Mouse (Mus musculus): ENCODE results near the gene Meltf. TPM values are rescaled to one million over a fixed set of nuclear protein-coding genes. Genes with fewer than 3 reads are reported as not detected.
A peak's percentile ranks its signal among the peaks of the same experiment; 100 is the strongest.

Gene Meltf
- polyA plus RNA-seq, 1 experiment from 2014 or later: not detected

- Histone ChIP-seq H3K4me2 (ENCODE audit: low read length) (peak overlapping the region; percentile 68), H3K9ac (ENCODE audit: low read length) (peak overlapping the region; percentile 59), H3K27ac (replicated peaks in 1 of 2; ENCODE audit: control insufficient read depth in 1 of 2, insufficient read depth in 1 of 2, low read depth in 2 of 2, low read length in 2 of 2) (no peak overlapping the region), H3K9me3 (ENCODE audit: control insufficient read depth, low read length) (peaks cover 6% of the 10 kb centered on the region; the same call in 1 of the 2 replicates), H3K4me3 (ENCODE audit: control insufficient read depth in 1 of 2, insufficient read depth in 1 of 2, low read depth in 1 of 2, low read length in 2 of 2) (peak overlapping the region; percentile 22 to 23), H3K27me3 (ENCODE audit: control insufficient read depth, insufficient read depth, low read length) (no peaks in the 10 kb centered on the region), H3K36me3 (ENCODE audit: control insufficient read depth, insufficient read depth, low read length) (no peaks in the 10 kb centered on the region), H3K4me1 (ENCODE audit: control insufficient read depth in 2 of 2, insufficient read depth in 2 of 2, low read length in 2 of 2) (peaks cover 0 to 12% of the 10 kb centered on the region in 2 experiments; a peak in 3 of 4 replicates)
- 12% methylated on average over 29 of the region's 29 CpGs for WGBS
- peak; percentile 46; the same call in 1 of the 2 replicates for ATAC-seq (ENCODE audit: insufficient number of reproducible peaks, insufficient read depth, low FRiP score, low read depth)
Observed at GRCm38 (mm10) chr16:31896971-31897774, 18.6 kb downstream of the Meltf start.

- Histone ChIP-seq H3K4me3 (ENCODE audit: control insufficient read depth in 1 of 2, insufficient read depth in 1 of 2, low read depth in 1 of 2, low read length in 2 of 2) (no peak overlapping the region), H3K36me3 (ENCODE audit: control insufficient read depth, insufficient read depth, low read length) (no peaks in the 10 kb centered on the region), H3K27ac (replicated peaks in 1 of 2; ENCODE audit: control insufficient read depth in 1 of 2, insufficient read depth in 1 of 2, low read depth in 2 of 2, low read length in 2 of 2) (no peak overlapping the region), H3K9me3 (ENCODE audit: control insufficient read depth, low read length) (peaks cover 6% of the 10 kb centered on the region; the same call in 1 of the 2 replicates), H3K4me1 (ENCODE audit: control insufficient read depth in 2 of 2, insufficient read depth in 2 of 2, low read length in 2 of 2) (peaks cover 0 to 8% of the 10 kb centered on the region in 2 experiments; a peak in 1 of 4 replicates), H3K9ac (ENCODE audit: low read length) (no peak overlapping the region), H3K4me2 (ENCODE audit: low read length) (no peak overlapping the region), H3K27me3 (ENCODE audit: control insufficient read depth, insufficient read depth, low read length) (no peaks in the 10 kb centered on the region)
- no peak for ATAC-seq (ENCODE audit: insufficient number of reproducible peaks, insufficient read depth, low FRiP score, low read depth)
- 75% methylated on average over 18 of the region's 18 CpGs for WGBS
Observed at GRCm38 (mm10) chr16:31898546-31899326, 20.1 kb downstream of the Meltf start.

GRCm38 (mm10) chr16:31901886-31902285 is 23.3 kb downstream of the Meltf start:
- no peak overlapping the region for H3K27ac ChIP-seq (replicated peaks in 1 of 2; ENCODE audit: control insufficient read depth in 1 of 2, insufficient read depth in 1 of 2, low read depth in 2 of 2, low read length in 2 of 2)

GRCm38 (mm10) chr16:31903239-31903638 is 24.6 kb downstream of the Meltf start:
- Histone ChIP-seq H3K36me3 (ENCODE audit: control insufficient read depth, insufficient read depth, low read length) (no peaks in the 10 kb centered on the region), H3K4me2 (ENCODE audit: low read length) (no peak overlapping the region), H3K27me3 (ENCODE audit: control insufficient read depth, insufficient read depth, low read length) (no peaks in the 10 kb centered on the region), H3K4me1 (ENCODE audit: control insufficient read depth in 2 of 2, insufficient read depth in 2 of 2, low read length in 2 of 2) (peaks cover 6 to 11% of the 10 kb centered on the region in 2 experiments; a peak in 3 of 4 replicates), H3K4me3 (ENCODE audit: control insufficient read depth in 1 of 2, insufficient read depth in 1 of 2, low read depth in 1 of 2, low read length in 2 of 2) (no peak overlapping the region), H3K9ac (ENCODE audit: low read length) (no peak overlapping the region), H3K27ac (replicated peaks in 1 of 2; ENCODE audit: control insufficient read depth in 1 of 2, insufficient read depth in 1 of 2, low read depth in 2 of 2, low read length in 2 of 2) (no peak overlapping the region), H3K9me3 (ENCODE audit: control insufficient read depth, low read length) (peaks cover 6% of the 10 kb centered on the region; the same call in 1 of the 2 replicates)
- WGBS: 80% methylated on average over 8 of the region's 8 CpGs
- ATAC-seq (ENCODE audit: insufficient number of reproducible peaks, insufficient read depth, low FRiP score, low read depth): no peak

More at GRCm38 (mm10) chr16:31901886-31902285, 23.3 kb downstream of the Meltf start:
- Histone ChIP-seq H3K9ac (ENCODE audit: low read length) (no peak overlapping the region), H3K4me2 (ENCODE audit: low read length) (no peak overlapping the region), H3K27me3 (ENCODE audit: control insufficient read depth, insufficient read depth, low read length) (no peaks in the 10 kb centered on the region), H3K9me3 (ENCODE audit: control insufficient read depth, low read length) (peaks cover 6% of the 10 kb centered on the region; the same call in 1 of the 2 replicates), H3K4me3 (ENCODE audit: control insufficient read depth in 1 of 2, insufficient read depth in 1 of 2, low read depth in 1 of 2, low read length in 2 of 2) (no peak overlapping the region), H3K36me3 (ENCODE audit: control insufficient read depth, insufficient read depth, low read length) (no peaks in the 10 kb centered on the region), H3K4me1 (ENCODE audit: control insufficient read depth in 2 of 2, insufficient read depth in 2 of 2, low read length in 2 of 2) (peaks cover 6 to 16% of the 10 kb centered on the region in 2 experiments; a peak in 3 of 4 replicates)
- ATAC-seq (ENCODE audit: insufficient number of reproducible peaks, insufficient read depth, low FRiP score, low read depth): no peak
- WGBS: 78% methylated on average over 1 of the region's 1 CpGs

GRCm38 (mm10) chr16:31905331-31905730 is 26.7 kb downstream of the Meltf start:
- no peak for ATAC-seq (ENCODE audit: insufficient number of reproducible peaks, insufficient read depth, low FRiP score, low read depth)
- Histone ChIP-seq H3K4me2 (ENCODE audit: low read length) (no peak overlapping the region), H3K4me3 (ENCODE audit: control insufficient read depth in 1 of 2, insufficient read depth in 1 of 2, low read depth in 1 of 2, low read length in 2 of 2) (no peak overlapping the region), H3K36me3 (ENCODE audit: control insufficient read depth, insufficient read depth, low read length) (no peaks in the 10 kb centered on the region), H3K4me1 (ENCODE audit: control insufficient read depth in 2 of 2, insufficient read depth in 2 of 2, low read length in 2 of 2) (peaks cover 6 to 11% of the 10 kb centered on the region in 2 experiments; a peak in 3 of 4 replicates), H3K9me3 (ENCODE audit: control insufficient read depth, low read length) (peaks cover under 1% of the 10 kb centered on the region; the same call in 1 of the 2 replicates), H3K9ac (ENCODE audit: low read length) (no peak overlapping the region), H3K27ac (replicated peaks in 1 of 2; ENCODE audit: control insufficient read depth in 1 of 2, insufficient read depth in 1 of 2, low read depth in 2 of 2, low read length in 2 of 2) (no peak overlapping the region), H3K27me3 (ENCODE audit: control insufficient read depth, insufficient read depth, low read length) (no peaks in the 10 kb centered on the region)
- 68% methylated on average over 4 of the region's 4 CpGs for WGBS

- Histone ChIP-seq H3K4me3 (ENCODE audit: control insufficient read depth in 1 of 2, insufficient read depth in 1 of 2, low read depth in 1 of 2, low read length in 2 of 2) (peak overlapping the region; percentile 31 to 35; a peak in 3 of 4 replicates), H3K36me3 (ENCODE audit: control insufficient read depth, insufficient read depth, low read length) (no peaks in the 10 kb centered on the region), H3K4me1 (ENCODE audit: control insufficient read depth in 2 of 2, insufficient read depth in 2 of 2, low read length in 2 of 2) (peaks cover 6 to 11% of the 10 kb centered on the region in 2 experiments; a peak in 3 of 4 replicates), H3K27me3 (ENCODE audit: control insufficient read depth, insufficient read depth, low read length) (no peaks in the 10 kb centered on the region), H3K4me2 (ENCODE audit: low read length) (peak overlapping the region; percentile 68), H3K9me3 (ENCODE audit: control insufficient read depth, low read length) (no peaks in the 10 kb centered on the region), H3K9ac (ENCODE audit: low read length) (peak overlapping the region; percentile 41; the same call in 1 of the 2 replicates), H3K27ac (replicated peaks in 1 of 2; ENCODE audit: control insufficient read depth in 1 of 2, insufficient read depth in 1 of 2, low read depth in 2 of 2, low read length in 2 of 2) (no peak overlapping the region)
- ATAC-seq (ENCODE audit: insufficient number of reproducible peaks, insufficient read depth, low FRiP score, low read depth): no peak
- WGBS: 26% methylated on average over 20 of the region's 20 CpGs
Observed at GRCm38 (mm10) chr16:31905891-31906825, 27.5 kb downstream of the Meltf start.

All from heart, embryonic 14.5 days (tissue).